Mouse (Mus musculus) spleen, adult 2 months (tissue): ENCODE results near the gene Set.

ENCODE experiments used
- CTCF ChIP-seq: fragments of 200-500 bp; IDR thresholded peaks from 2 replicates; pipeline ENCODE4 v1.5.1; 2011; ENCODE audit warnings: mild to moderate bottlenecking, inconsistent platforms; ENCODE audit not compliant: insufficient read depth, insufficient read length, insufficient replicate concordance; ENCODE audit errors: extremely low read depth
- POLR2A ChIP-seq: fragments of 200-500 bp; IDR thresholded peaks from 2 replicates; pipeline ENCODE4 v1.6.1; 2011; ENCODE audit warnings: low read depth, low read length, inconsistent platforms

DNA sequence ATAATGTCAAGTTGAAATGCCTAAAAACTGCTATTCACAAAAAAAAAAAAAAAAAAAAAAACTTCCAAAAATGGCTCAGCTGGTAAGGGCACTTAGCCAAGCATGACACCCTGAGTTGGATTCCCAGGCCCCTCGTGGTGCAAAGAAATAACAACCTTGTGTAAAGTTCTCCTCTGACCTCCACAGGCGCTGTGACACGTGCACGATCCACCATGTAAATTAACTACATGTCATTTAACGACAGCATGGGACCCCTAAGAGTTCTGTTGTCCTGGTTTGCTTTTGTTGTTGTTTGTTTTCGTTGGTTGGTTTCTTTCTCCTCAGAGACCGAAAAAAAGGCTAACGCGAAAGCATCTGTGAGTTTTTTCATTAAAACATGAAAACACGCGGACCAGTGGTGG is 9.1 kb upstream of the Set start:
- TF ChIP-seq POLR2A = no peak
- no peak for TF ChIP-seq CTCF
